Mouse (Mus musculus): ENCODE measurements around the gene Mia2. TPM values are rescaled to one million over a fixed set of nuclear protein-coding genes. Genes with fewer than 3 reads are reported as not detected.

Gene Mia2
- polyA plus RNA-seq, 1 experiment = 52.2 TPM

DNA sequence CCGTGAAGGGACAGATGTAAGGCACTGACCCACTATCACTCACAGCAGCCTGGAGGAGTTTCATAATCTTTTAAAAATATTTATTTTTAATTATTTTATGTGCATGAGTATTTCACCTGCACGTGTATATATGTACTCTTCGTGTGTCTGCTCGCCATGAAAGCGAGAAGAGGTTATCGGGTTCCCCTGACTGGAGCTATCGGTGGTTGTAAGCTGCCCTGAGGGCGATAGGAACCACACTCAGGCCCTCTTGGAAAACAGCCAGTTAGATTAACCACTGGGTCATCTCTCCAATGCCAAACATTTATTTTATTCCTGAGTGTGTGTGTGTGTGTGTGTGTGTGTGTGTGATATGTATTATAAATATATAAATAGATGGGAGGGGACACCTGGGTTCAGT, 30.8 kb upstream of the Mia2 start:
- TF ChIP-seq CTCF (IDR thresholded peaks at IDR 0.05; ENCODE audit: extremely low read depth, insufficient read depth, low read length) (no peak), POLR2A (IDR thresholded peaks at IDR 0.05; ENCODE audit: extremely low read depth, insufficient read depth, low read length) (no peak)
- no peak overlapping the region for H3K4me3 ChIP-seq (ENCODE audit: insufficient read depth, low read length)
- peaks cover 4% of the 10 kb centered on the region; the same call in 1 of the 2 replicates for H3K4me1 ChIP-seq (ENCODE audit: control insufficient read depth, insufficient read depth, low read length)
- no peak overlapping the region for H3K27ac ChIP-seq (ENCODE audit: insufficient read depth, low read length)

DNA sequence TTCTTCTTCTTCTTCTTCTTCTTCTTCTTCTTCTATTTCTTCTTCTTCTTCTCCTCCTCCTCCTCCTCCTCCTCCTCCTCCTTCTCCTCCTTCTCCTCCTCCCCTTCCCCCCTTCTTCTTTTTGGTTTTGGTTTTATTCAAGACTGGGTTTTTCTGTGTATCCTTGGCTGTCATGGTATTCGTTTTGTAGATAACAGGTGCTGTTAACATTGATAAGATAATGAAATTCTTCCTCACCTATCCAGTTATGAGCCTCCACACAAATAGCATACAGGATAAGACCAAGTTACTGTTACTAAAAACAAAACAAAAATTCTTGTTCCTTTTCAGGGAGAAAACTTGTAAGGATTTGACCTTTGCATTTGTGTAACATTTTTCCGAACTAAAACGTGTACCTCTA, 29.8 kb upstream of the Mia2 start:
- Histone ChIP-seq H3K4me1 (ENCODE audit: control insufficient read depth, insufficient read depth, low read length) (peaks cover 2% of the 10 kb centered on the region; the same call in 1 of the 2 replicates), H3K4me3 (ENCODE audit: insufficient read depth, low read length) (peak overlapping the region; percentile 45; the same call in 1 of the 2 replicates), H3K27ac (ENCODE audit: insufficient read depth, low read length) (no peak overlapping the region; the same call in 1 of the 2 replicates)
- TF ChIP-seq POLR2A (IDR thresholded peaks at IDR 0.05; ENCODE audit: extremely low read depth, insufficient read depth, low read length) (no peak), CTCF (IDR thresholded peaks at IDR 0.05; ENCODE audit: extremely low read depth, insufficient read depth, low read length) (no peak)

DNA sequence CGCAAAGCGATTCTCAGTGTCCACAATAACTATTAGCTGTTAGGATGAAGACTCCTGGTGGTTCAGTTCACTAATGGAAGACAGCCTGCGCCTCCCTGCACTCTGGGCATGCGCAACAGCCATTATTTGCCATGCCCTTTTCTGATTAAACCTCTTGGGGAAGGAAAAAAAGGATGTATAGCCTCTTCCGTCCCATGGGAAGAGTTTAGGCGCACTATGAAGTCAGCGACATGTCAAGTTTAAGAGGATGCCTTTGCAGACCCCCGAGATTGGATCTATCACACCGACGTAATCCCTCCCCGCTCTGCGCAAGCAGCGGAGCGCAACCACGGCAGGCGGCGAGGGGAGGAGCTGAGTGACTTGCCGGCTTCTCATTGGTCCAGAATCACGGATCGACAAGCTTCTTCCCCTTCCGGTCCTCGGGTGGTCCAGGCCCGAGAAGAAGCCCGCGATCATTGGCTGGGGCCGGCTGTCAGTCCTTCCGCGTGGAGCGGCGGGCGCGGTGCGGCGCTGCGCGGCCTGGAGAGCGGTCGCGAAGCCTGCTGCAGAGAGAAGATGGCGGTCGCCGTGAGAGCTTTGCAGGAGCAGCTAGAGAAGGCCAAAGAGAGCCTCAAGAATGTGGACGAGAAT, 29.0 kb upstream of the Mia2 start, which contains the start of gene Pnn:
Pnn (plus strand) TSS at position 437 of the 630 bp plus-strand sequence.
- H3K4me1 ChIP-seq (ENCODE audit: control insufficient read depth, insufficient read depth, low read length) = peaks cover 3% of the 10 kb centered on the region; the same call in 1 of the 2 replicates
- peak within 1 kb of the TSS; percentile 45 for H3K4me3 ChIP-seq (ENCODE audit: insufficient read depth, low read length)
- H3K27ac ChIP-seq (ENCODE audit: insufficient read depth, low read length) = peak within 1 kb of the TSS; percentile 87
- TF ChIP-seq CTCF (IDR thresholded peaks at IDR 0.05; ENCODE audit: extremely low read depth, insufficient read depth, low read length) = no peak
- peak; percentile 94 for TF ChIP-seq POLR2A (IDR thresholded peaks at IDR 0.05; ENCODE audit: extremely low read depth, insufficient read depth, low read length)

DNA sequence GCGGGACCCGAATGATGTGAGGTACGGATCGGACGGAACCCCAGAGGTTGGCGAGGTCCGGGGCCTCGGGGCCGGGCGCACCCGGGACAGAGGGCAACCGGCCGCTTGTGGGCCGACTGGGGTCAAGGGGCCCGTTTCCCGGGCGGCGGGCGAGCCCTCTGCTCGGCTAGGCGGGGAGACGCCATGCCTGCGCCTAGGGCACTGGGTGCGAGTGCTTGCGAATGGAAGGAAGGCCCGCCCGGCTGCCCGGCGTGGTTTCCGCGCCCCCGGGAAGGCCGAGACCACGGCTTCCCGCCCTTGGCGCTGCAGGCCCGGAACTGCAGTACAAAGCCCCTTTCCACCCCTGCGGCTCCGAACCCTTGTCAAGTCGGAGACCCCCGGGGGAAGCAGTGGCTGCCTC, 28.5 kb upstream of the Mia2 start:
- peak overlapping the region; percentile 6; the same call in 1 of the 2 replicates for H3K27ac ChIP-seq (ENCODE audit: insufficient read depth, low read length)
- H3K4me1 ChIP-seq (ENCODE audit: control insufficient read depth, insufficient read depth, low read length) = peaks cover 4% of the 10 kb centered on the region; the same call in 1 of the 2 replicates
- TF ChIP-seq POLR2A (IDR thresholded peaks at IDR 0.05; ENCODE audit: extremely low read depth, insufficient read depth, low read length) (no peak), CTCF (IDR thresholded peaks at IDR 0.05; ENCODE audit: extremely low read depth, insufficient read depth, low read length) (no peak)
- H3K4me3 ChIP-seq (ENCODE audit: insufficient read depth, low read length) = peak overlapping the region; percentile 45

DNA sequence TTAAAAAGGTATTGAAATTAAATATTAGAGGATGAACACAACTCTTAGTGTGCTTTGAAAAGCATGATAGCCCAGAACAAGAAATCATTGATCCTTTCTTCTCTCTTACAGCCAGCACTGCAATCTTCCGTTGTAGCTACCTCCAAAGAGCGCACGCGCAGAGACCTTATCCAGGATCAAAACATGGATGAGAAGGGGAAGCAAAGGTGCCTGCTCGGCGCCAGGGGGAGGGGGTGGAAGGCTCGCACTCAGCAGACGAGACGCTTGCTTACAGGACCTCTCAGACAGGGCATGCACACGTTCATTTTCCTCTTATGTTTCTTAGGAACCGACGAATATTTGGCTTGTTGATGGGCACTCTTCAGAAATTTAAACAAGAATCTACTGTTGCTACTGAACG, 26.8 kb upstream of the Mia2 start:
- peaks cover 4% of the 10 kb centered on the region; the same call in 1 of the 2 replicates for H3K4me1 ChIP-seq (ENCODE audit: control insufficient read depth, insufficient read depth, low read length)
- no peak overlapping the region for H3K27ac ChIP-seq (ENCODE audit: insufficient read depth, low read length)
- no peak overlapping the region for H3K4me3 ChIP-seq (ENCODE audit: insufficient read depth, low read length)
- TF ChIP-seq CTCF (IDR thresholded peaks at IDR 0.05; ENCODE audit: extremely low read depth, insufficient read depth, low read length) (no peak), POLR2A (IDR thresholded peaks at IDR 0.05; ENCODE audit: extremely low read depth, insufficient read depth, low read length) (no peak)

DNA sequence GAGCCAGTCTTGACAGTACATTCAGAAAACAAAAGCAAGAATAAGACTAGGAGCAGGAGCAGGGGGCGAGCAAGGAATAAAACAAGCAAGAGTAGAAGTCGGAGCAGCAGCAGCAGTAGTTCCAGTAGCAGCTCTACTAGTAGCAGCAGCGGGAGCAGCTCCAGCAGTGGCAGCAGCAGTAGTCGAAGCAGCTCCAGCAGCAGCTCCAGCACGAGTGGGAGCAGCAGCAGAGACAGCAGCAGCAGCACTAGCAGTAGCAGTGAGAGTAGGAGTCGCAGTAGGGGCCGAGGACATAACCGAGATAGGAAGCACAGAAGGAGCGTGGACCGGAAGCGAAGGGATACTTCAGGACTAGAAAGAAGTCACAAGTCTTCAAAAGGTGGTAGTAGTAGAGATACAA, 23.3 kb upstream of the Mia2 start:
- no peak overlapping the region for H3K27ac ChIP-seq (ENCODE audit: insufficient read depth, low read length)
- no peak for TF ChIP-seq CTCF (IDR thresholded peaks at IDR 0.05; ENCODE audit: extremely low read depth, insufficient read depth, low read length)
- peaks cover 4% of the 10 kb centered on the region; the same call in 1 of the 2 replicates for H3K4me1 ChIP-seq (ENCODE audit: control insufficient read depth, insufficient read depth, low read length)
- H3K4me3 ChIP-seq (ENCODE audit: insufficient read depth, low read length) = no peak overlapping the region

DNA sequence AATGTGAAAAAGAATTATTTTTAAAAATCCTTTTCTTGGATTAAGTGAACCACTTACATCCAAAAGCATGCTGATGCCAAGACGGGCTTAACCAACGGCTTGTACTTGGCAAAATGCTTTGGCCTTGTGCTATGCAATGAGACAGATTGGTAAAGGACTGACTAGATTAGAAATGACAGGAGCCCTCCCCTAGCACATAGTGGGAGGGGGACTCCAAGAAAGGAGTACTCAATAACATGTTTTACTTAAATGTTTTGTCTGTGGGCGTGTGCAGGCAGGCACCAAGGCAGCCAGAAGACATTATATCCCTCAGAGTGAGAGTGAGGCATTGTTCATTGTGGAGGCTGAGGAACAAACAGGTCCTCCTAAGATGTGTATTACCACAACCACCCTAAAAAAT, 21.5 kb upstream of the Mia2 start:
- no peak for TF ChIP-seq CTCF (IDR thresholded peaks at IDR 0.05; ENCODE audit: extremely low read depth, insufficient read depth, low read length)
- no peak for TF ChIP-seq POLR2A (IDR thresholded peaks at IDR 0.05; ENCODE audit: extremely low read depth, insufficient read depth, low read length)
- Histone ChIP-seq H3K4me3 (ENCODE audit: insufficient read depth, low read length) (no peak overlapping the region), H3K4me1 (ENCODE audit: control insufficient read depth, insufficient read depth, low read length) (peaks cover 2% of the 10 kb centered on the region; the same call in 1 of the 2 replicates), H3K27ac (ENCODE audit: insufficient read depth, low read length) (no peak overlapping the region)

DNA sequence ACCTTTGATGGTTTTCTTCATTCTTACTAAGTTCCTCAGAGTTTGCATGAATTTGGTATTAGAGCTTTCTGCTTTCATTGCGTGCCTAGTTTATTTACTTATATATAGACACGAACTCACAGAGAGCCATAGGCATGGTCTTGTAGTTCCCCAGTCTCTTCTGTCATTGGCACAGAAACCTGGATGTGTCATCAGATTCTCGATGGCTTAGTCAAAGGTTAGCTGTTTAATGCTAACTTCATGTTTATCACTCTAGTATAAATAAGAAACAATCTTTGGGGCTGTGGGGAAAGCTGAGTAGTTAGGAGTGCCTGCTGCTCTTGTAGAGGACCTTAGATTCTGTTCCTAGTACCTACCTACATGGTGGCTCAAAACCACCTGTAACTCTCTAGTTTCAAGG, 18.6 kb upstream of the Mia2 start:
- no peaks in the 10 kb centered on the region; the same call in 1 of the 2 replicates for H3K4me1 ChIP-seq (ENCODE audit: control insufficient read depth, insufficient read depth, low read length)
- no peak overlapping the region for H3K27ac ChIP-seq (ENCODE audit: insufficient read depth, low read length)
- TF ChIP-seq POLR2A (IDR thresholded peaks at IDR 0.05; ENCODE audit: extremely low read depth, insufficient read depth, low read length) = no peak
- TF ChIP-seq CTCF (IDR thresholded peaks at IDR 0.05; ENCODE audit: extremely low read depth, insufficient read depth, low read length) = no peak
- H3K4me3 ChIP-seq (ENCODE audit: insufficient read depth, low read length) = no peak overlapping the region

DNA sequence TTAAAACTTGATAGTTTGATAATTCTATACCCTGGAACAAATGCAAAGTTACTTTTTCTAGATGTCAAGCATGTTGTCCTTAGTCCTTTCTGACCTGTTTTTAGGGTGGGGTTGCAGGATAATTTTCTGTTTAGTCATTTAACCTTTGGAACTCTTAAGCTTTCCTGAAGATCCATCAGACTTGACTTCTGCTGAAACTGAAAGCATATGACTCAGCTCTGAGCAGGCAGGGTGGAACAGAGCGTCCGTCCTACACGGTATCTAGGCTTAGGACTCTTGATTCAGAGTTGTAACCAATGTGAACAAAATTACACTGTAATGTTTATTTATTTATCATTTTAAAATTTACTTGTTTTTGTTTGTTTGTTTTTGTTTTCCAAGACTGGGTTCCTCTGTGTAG, 17.7 kb upstream of the Mia2 start:
- H3K4me1 ChIP-seq (ENCODE audit: control insufficient read depth, insufficient read depth, low read length) = no peaks in the 10 kb centered on the region
- no peak for TF ChIP-seq POLR2A (IDR thresholded peaks at IDR 0.05; ENCODE audit: extremely low read depth, insufficient read depth, low read length)
- no peak for TF ChIP-seq CTCF (IDR thresholded peaks at IDR 0.05; ENCODE audit: extremely low read depth, insufficient read depth, low read length)
- H3K27ac ChIP-seq (ENCODE audit: insufficient read depth, low read length) = no peak overlapping the region
- H3K4me3 ChIP-seq (ENCODE audit: insufficient read depth, low read length) = no peak overlapping the region

DNA sequence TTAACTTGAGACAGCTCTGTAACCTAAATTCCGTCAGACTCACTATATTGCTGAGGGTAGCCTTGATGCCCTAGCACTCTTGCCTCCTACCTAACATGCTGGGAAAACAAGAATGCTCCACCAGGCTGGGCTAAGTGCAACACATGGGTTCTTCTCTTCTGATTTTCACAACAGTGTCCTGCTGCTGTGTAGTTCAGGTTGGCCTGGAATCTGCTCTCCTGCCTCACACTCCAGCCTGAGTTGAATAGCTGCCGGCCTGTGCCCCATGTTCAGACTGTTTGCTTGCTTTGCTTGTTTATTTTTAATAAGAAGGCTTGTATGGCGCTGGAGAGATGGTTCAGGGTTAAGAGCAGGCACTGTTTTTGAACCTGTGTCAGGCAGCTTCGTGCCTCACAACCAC, 15.1 kb upstream of the Mia2 start:
- Histone ChIP-seq H3K27ac (ENCODE audit: insufficient read depth, low read length) (no peak overlapping the region), H3K4me1 (ENCODE audit: control insufficient read depth, insufficient read depth, low read length) (no peaks in the 10 kb centered on the region), H3K4me3 (ENCODE audit: insufficient read depth, low read length) (no peak overlapping the region)
- no peak for TF ChIP-seq CTCF (IDR thresholded peaks at IDR 0.05; ENCODE audit: extremely low read depth, insufficient read depth, low read length)
- TF ChIP-seq POLR2A (IDR thresholded peaks at IDR 0.05; ENCODE audit: extremely low read depth, insufficient read depth, low read length) = no peak
